Mouse (Mus musculus) ES-CJ7 (cell line): ENCODE measurements around the gene Dhcr24.

ENCODE experiments used
- DNase-seq: peaks from one replicate; pipeline ENCODE4 v3.0.0; 2011; ENCODE audit warnings: low read depth, low spot score

Gene Dhcr24

DNA sequence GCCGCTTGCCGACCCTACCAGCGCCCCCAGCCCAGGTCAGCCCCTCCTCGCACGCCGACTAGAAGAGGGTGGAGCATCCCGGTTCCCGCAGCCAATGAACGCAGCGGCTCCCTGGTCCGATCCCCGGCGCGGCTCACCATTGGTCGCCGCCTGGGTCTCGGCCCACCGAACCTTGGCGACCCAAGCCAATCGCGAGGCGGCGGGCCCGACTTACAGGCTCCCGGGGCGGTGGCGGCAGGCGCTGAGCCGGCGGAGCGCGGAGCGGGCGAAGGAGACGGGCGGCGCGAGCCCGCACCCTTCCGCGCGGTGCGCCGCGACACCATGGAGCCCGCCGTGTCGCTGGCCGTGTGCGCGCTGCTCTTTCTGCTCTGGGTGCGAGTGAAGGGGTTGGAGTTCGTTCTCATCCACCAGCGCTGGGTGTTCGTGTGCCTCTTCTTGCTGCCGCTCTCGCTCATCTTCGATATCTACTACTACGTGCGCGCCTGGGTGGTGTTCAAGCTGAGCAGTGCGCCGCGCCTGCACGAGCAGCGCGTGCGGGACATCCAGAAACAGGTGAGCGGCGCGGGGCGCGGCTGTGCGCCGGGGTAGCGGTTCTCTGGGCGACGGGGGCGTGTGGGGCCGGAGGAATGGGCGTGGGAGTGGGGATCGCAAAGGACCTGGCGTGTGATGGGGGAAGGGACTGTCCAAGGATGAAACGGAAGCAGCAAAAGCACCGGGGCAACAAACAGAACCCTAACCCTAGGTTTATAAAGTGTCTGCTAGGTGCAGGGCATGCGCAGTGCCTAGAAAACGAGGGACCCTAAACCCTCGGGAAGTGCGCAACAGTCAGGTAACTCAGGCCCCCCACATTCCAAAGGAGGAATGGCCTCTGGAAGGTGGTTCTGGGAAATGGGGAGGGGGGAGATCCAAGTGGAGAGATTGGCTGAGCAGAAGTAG lies at the start of gene Dhcr24:
Gene Dhcr24, plus strand, starts transcription at position 193 of the 936 bp plus-strand sequence.
- peak; percentile 93 for DNase-seq

- no peak for DNase-seq
Observed at GRCm38 (mm10) chr4:106514606-106515005, 46.2 kb upstream of the Dhcr24 start.

- DNase-seq = no peak
Observed at GRCm38 (mm10) chr4:106522547-106522946, 38.3 kb upstream of the Dhcr24 start.

DNA sequence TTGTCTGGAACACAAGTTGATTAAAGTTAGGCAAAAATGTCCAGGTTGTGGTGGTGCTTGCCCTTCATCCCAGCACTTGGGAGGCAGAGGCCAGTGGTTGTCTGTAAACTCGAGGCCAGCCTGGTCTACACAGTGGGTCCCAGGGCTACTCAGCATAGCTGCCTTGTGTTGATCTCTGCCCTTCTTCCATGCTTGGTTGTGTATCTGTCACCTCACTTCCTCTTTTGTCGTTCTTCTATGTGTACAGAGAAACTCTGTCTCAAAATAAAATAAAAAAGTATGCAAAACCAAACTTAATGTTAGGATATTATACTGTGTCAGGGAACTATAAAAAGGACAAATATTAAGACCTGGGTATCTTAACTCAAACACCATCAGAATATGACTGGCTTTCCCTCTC lies 36.7 kb upstream of the Dhcr24 start:
- DNase-seq = no peak

DNA sequence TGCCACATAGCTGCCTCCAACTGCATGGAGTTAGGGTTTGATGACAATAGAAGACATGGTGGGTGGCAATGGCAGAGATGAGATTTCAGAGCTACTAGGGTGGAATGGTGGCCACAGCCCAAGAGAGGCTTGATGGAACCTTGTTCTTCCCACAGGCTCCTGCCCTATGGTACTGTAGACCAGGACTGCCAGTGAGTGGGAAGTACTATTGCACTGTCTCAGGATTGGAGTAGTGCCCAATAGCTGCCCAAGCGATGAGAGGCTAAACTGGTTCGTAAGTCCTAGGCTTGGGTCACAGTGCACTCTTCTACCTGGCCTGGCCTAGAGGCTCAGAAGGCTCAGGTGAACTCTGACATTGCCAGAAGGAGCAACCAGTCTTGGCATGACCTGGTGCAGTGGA lies 35.8 kb upstream of the Dhcr24 start:
- DNase-seq = no peak

GRCm38 (mm10) chr4:106527856-106528547 lies 32.8 kb upstream of the Dhcr24 start:
- DNase-seq = no peak

GRCm38 (mm10) chr4:106529375-106530112 lies 31.3 kb upstream of the Dhcr24 start:
- peak; percentile 94 for DNase-seq

DNA sequence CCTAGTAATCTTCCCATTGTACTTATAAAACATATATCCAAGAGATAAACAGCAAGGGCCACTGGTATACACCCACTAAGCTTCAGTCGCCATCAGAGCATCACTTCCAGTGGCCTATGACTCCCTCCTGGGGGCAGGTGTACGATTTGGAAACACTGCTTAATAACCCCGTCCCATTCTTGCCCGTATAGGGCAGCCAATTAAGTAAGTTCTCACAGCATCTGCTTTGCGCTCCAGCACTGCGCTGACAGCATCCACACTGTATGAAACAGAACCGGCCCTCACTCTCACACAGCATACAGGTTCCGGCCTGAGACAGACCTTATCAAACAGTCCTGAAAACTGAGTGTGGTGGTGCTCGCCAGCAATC lies 30.7 kb upstream of the Dhcr24 start:
- no peak for DNase-seq

GRCm38 (mm10) chr4:106533421-106534080 lies 27.3 kb upstream of the Dhcr24 start:
- peak; percentile 14 for DNase-seq

DNA sequence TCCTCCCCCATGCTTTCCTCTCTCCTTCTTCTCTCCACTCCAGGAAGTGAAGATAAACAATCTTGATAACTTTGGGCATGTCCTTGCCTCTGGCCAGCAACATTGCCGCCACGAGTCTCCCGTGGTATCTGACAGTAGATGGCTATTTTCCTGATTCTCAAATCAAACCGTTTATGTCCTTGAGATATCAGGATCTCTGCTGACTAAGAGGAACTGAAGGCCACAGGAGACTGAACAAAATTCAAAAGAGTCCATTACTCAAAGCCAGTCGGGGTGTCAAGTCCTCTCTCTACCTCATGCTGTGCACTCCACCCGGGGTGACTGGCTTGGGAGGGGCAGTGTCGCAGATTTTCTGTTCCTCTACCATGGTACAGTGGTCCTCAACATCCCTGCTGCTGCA lies 26.6 kb upstream of the Dhcr24 start:
- no peak for DNase-seq

- DNase-seq = no peak
Observed at GRCm38 (mm10) chr4:106539756-106540155, 21.1 kb upstream of the Dhcr24 start.

- no peak for DNase-seq
Observed at GRCm38 (mm10) chr4:106541491-106541890, 19.3 kb upstream of the Dhcr24 start.

DNA sequence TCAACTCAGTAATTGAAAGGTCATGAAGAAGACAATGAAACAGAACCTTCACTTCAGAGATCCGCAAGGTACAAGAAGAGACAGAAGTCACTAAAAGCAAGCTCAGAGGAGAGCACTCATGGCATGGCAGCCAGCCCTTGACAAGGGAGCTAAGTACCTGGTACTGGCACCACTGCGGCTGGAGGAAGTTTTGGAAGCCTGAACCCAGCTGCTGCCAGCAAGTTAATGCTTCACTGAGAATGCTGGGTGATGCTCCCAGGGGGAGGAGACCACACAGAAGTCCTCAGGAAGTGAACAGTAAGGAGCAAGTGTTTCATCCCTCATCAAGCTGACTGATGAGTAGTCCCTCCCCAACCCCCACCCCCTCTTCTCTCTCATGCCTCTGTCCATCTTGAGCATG lies 18.6 kb upstream of the Dhcr24 start:
- DNase-seq = no peak

DNA sequence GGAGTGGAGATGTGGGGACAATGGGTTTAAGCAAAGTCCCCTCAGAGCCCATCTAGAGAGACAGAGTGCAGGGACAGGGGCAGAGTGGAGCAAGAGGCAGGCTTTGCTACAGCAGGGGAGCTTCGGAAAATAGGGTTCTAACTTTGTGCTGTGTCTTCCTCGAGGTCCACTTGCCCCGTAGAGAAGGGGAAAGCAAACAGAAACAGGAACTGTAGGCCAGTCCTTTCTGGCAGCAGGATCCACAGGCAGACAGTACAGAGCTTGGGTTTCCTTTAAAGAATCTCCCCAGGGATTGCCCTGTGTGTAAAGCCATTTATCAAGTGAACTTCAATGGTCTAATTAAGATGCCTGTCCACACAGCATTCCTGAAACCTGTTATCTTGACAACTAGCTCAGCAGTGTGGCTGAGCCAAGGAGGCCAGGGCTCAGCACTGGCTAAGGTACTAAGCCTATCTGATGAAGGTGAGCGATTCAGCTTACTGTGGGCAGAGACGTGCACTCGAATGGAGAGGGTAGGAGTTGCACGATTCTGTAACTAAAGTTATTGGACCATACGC lies 14.9 kb upstream of the Dhcr24 start:
- no peak for DNase-seq

DNA sequence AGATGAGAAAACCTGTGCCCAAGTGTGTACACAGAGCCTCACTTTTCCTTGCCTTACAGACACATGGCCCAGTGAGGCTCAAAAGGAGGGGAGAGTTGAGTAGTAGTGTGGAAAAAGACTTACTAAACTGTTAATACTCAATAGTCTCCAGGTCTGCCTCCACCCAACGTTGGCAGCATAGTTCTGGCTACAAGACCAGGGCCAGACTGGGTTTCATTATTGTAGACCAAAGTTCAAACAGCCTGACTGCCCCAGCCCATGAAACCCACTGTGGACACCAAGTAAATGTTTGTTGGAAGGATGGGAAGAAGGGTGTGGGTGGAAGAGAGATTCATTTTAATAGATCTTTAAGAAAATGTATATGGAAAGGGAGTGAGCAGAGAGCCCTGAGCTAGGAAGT lies 13.9 kb upstream of the Dhcr24 start:
- DNase-seq = no peak

GRCm38 (mm10) chr4:106548113-106548512 lies 12.7 kb upstream of the Dhcr24 start:
- no peak for DNase-seq

DNA sequence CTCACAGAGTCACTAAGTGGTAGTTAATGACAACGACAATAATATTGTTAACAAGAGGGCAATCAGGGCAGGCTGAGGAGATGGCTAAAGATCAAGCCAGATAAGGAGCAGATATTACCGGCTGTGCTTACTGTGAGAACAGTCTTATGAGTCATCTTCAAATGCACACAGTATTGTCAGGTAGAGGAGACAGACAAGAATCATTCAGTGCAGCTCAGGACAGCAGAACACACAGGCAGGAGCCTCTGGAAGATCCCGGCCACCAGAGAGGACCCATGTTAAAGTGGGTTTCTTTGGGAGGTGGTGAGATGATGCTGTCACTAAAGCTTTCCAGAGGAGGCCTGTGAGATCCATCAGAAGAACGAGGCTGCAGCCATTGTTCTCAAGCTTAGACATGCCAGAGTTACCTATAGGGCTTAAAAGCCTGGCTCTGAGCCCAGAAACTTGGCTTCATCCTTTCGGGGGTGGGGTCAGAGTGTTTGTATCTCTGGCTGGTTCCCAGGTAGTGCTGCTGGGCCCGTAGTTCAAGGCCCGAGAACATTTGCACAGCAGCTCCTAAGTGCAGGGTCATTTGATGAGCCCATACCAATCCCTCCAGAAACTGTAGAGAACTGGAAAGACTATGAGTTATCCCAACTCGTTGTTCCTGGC lies 10.2 kb upstream of the Dhcr24 start:
- DNase-seq = no peak

DNA sequence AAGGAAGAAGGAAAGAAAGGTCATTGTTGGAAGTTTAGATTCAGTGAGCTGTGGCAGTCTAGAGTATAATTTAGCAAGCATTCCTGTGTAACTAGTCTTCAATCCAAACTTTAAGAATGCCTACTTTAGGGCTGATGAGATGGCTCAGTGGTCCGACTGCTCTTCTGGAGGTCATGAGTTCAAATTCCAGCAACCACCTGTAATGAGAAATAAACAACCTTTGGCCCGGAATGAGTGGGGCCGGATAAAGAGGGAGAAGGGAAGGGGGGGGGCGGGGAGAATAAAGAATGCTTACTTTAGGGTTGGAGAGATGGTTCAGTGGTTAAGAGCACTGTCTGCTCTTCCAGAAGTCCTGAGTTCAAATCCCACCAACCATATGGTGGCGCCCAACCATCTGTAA lies 3.6 kb upstream of the Dhcr24 start:
- no peak for DNase-seq

DNA sequence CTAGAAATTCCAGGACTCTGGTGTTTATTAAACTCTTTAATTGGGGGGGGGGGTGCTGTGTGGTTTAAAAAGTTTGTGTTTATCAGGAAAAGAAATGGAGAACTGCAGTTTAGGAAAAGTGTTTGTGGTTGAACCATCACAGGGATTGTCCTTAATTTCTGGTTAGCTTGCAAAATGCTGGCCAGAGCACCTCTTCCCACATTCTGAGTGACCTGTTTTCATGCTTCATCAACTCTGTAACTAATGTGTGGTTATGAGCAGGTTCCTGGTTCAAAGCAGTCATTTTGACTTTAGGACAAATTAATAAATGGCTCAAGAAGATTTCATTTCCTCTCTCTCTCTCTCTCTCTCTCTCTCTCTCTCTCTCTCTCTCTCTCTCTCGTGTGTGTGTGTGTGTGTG lies 2.9 kb upstream of the Dhcr24 start:
- no peak for DNase-seq

- no peak for DNase-seq
Observed at GRCm38 (mm10) chr4:106559343-106560212, 1.3 kb upstream of the Dhcr24 start.
